Mouse (Mus musculus): Measurements from ENCODE around the gene Dpp4. TPM values are rescaled to one million over a fixed set of nuclear protein-coding genes. Genes with fewer than 3 reads are reported as not detected.

Gene Dpp4
- total RNA-seq, 2 experiments from 2014 or later, result 0.54 to 0.66 TPM

DNA sequence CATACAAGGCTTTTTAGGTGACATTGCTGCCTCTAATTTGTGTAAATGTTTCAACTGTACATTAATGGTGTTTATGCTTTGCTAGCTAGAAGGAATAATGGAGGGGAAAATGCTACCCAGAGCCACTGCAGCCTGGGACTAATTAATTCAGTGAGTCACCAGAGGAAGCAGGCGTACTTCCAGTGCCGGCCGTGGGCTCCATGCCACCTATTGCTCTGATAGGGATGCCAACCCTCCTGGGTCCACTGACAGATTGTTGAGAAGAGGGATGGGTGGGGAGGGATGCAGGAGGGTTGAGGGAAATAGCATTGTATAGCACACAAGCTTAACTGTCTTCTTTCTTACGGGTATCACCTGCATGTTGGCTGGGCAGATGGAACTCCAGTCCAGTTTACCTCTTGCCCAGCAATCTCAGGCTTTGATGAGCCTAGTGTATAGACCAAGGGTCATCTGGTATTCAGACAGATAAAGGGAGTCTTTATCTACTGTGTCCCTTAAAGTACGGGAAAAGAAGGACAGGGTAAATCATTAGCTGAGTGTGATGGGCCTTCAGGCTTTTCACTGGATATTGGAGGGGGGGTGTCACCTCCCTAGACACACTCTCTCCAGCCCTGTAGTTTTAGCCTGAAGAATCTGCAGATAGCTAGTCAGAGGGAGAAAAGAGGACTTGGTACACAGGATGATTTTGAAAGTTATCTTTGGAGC is 43.5 kb downstream of the Dpp4 start:
- TF ChIP-seq CTCF (conservative IDR thresholded peaks at IDR 0.05), result no peak
- DNase-seq (ENCODE audit: low spot score in 2 of 2), result peak in 1 of 2 experiments; percentile 18
- Histone ChIP-seq H3K27ac (no peak overlapping the region), H3K4me3 (no peak overlapping the region)

DNA sequence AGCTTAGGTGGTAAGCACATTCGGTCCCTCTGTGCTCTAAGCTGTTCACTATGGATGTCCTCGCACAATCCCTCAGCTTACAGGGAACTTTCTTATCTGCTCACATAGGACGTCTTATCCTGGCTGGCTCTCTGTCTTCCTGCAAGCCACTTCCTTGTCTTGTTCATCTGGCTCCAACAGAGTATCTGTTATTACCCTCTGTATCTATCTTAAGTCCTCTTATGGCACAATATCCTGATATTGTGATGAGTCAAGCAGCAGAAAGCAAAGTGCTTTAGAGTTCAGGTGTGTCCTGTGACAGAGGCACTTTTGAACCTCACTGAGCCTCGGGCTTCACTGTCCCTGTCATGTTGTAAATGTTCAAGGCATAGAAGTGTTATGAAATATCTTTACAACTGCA is 48.4 kb downstream of the Dpp4 start:
- no peak for DNase-seq (ENCODE audit: low spot score in 2 of 2)
- no peak for TF ChIP-seq CTCF (conservative IDR thresholded peaks at IDR 0.05)
- no peak overlapping the region for H3K4me3 ChIP-seq
- no peak overlapping the region for H3K27ac ChIP-seq

DNA sequence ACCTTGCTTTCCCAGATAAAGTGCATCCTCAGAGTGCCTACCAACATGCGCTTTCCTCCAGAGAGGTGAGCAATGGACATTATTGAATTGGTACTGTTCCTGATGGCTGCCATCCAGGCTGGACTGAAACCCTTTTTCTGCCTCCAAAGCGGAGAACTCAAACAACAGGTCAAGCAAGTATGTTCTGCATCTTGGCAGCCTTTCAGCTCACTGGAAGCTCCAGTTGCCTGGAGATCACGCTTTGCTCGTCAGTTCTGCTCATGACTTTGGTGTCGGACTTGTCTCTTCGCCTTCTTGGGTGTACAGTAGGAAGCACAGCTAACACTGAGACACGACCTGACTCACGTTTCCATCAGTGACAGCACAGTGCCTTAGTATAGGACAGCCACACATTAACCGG is 49.8 kb downstream of the Dpp4 start:
- Histone ChIP-seq H3K4me3 (no peak overlapping the region), H3K27ac (no peak overlapping the region)
- no peak for DNase-seq (ENCODE audit: low spot score in 2 of 2)
- no peak for TF ChIP-seq CTCF (conservative IDR thresholded peaks at IDR 0.05)

DNA sequence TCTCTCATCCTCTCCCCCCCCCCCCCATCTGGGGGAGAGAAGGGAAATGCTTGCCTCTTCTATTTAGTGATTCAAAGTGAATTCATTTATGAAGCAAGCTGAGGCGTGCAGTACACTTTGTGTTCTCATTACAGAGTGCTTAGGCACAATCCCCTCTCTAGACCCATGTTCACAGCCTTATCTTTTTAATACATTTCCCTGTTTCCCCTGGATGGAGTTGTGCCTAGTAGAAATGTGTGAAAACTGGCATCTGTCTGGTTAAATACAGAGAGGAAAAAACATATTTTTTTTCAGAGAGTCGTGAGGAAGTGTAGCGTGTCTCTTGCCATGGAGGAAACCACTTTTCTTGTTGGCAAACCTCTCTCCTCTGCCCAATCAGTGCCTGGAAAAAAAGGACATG is 50.5 kb downstream of the Dpp4 start:
- no peak for TF ChIP-seq CTCF (conservative IDR thresholded peaks at IDR 0.05)
- H3K27ac ChIP-seq, result no peak overlapping the region
- peak in 1 of 2 experiments; percentile 19 for DNase-seq (ENCODE audit: low spot score in 2 of 2)
- no peak overlapping the region for H3K4me3 ChIP-seq

GRCm38 (mm10) chr2:62360872-62361271 is 51.2 kb downstream of the Dpp4 start:
- Histone ChIP-seq H3K4me3 (no peak overlapping the region), H3K27ac (no peak overlapping the region)
- no peak for DNase-seq (ENCODE audit: low spot score in 2 of 2)
- TF ChIP-seq CTCF (conservative IDR thresholded peaks at IDR 0.05), result no peak

DNA sequence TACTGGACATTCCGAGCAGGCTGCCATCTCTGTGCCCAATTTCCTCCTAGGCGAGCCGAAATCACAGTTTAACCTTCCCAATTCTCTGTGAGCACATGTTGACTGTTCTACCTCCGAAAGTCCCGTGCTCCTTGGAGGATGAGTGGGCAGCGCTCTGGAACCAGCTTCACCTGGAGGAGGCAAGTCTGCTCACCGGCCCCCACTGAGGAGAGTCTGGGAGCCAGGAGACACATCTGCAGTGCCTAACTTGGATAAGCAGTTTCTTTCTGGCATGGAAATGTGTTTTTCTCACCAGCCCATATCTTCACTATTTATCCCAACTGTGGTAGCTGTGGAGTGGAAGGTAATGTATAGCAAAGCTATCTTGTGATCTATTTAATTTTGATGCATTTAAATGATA is 54.8 kb downstream of the Dpp4 start:
- TF ChIP-seq CTCF (conservative IDR thresholded peaks at IDR 0.05), result no peak
- Histone ChIP-seq H3K4me3 (no peak overlapping the region), H3K27ac (no peak overlapping the region)
- DNase-seq (ENCODE audit: low spot score in 2 of 2), result no peak

DNA sequence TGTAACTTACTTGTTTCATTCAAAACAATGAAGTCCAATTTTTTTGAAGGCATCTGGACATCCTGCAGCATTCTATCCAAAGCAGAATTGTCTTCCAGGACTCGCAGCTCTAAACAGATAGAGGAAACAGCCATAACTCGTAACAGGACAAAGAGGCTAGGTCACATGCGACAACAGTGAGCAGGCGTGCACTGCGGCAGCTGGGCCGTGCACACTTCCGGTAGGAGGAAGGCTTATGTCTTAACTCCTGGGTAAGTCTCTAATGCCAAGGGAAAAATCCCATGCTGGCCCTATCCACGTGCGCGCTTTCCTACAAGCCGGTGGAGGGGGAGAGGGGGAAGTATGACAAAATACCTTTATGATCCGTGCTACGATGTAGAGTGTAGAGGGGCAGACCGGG is 55.4 kb downstream of the Dpp4 start:
- TF ChIP-seq CTCF (conservative IDR thresholded peaks at IDR 0.05), result no peak
- Histone ChIP-seq H3K27ac (no peak overlapping the region), H3K4me3 (no peak overlapping the region)
- DNase-seq (ENCODE audit: low spot score in 2 of 2), result no peak

DNA sequence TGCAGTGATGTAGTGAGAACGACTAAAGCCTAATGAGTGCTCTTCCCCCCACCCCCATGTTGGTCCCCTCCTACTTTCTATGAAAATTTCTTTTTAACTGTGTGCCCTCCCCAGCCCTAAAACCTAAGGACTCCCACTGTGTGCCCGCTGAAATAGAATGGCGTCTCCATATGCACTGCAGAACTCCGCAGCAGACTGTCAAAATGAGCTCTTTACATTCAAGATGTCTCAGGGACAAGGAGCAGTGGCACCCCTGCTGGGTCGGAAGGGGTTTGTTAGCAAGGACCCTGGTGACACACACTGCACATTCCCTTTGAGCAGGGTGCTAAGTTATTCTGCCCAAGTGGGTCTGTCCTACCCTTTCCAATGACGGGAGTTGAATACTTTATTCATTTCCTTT is 56.3 kb downstream of the Dpp4 start:
- Histone ChIP-seq H3K4me3 (no peak overlapping the region), H3K27ac (no peak overlapping the region)
- DNase-seq (ENCODE audit: low spot score in 2 of 2), result no peak
- TF ChIP-seq CTCF (conservative IDR thresholded peaks at IDR 0.05), result no peak

DNA sequence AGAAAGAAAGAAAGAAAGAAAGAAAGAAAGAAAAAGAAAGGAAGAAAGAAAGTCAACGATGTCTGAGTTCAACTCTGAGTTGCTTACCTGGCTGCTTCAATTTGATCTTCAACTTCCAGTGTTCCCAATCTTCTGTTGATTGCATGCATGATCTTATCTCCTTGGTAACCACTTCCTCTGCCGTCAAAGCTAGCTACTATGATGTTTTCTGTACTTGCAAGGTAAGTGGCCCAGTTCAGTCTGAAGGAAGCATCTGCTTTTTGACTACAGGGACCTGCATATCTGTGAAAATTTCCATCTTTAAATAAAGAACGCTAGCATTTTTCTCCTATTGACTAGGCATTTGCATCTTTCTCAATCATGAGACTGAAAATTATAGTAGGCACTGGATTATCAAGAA is 60.0 kb downstream of the Dpp4 start:
- no peak overlapping the region for H3K4me3 ChIP-seq
- H3K27ac ChIP-seq, result no peak overlapping the region
- DNase-seq (ENCODE audit: low spot score in 2 of 2), result no peak
- TF ChIP-seq CTCF (conservative IDR thresholded peaks at IDR 0.05), result no peak

GRCm38 (mm10) chr2:62347762-62348161 is 64.3 kb downstream of the Dpp4 start:
- no peak overlapping the region for H3K4me3 ChIP-seq
- no peak for TF ChIP-seq CTCF (conservative IDR thresholded peaks at IDR 0.05)
- no peak overlapping the region for H3K27ac ChIP-seq
- no peak for DNase-seq (ENCODE audit: low spot score in 2 of 2)

GRCm38 (mm10) chr2:62346771-62347170 is 65.3 kb downstream of the Dpp4 start:
- H3K27ac ChIP-seq, result no peak overlapping the region
- peak; percentile 73 for TF ChIP-seq CTCF (conservative IDR thresholded peaks at IDR 0.05)
- H3K4me3 ChIP-seq, result no peak overlapping the region
- no peak for DNase-seq (ENCODE audit: low spot score in 2 of 2)

DNA sequence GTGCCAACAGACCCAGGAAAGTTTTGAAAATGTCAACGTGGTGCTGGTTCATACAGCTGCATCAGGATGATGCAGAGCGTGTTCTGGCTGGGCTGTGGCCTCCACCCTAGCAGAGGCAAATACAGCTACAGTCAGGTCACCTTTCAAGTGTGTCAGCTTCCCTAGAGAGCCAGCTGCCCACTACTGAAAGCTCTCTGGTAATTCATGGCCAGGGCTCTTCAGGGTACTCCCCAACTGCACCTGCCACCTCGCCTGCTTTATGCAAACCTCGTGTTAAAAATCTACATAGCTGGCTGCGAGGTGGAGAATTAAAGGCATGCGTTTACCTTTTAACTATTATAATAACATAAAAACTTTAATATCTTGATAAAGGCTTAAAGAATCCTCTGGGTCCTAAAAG is 67.7 kb downstream of the Dpp4 start:
- no peak for DNase-seq (ENCODE audit: low spot score in 2 of 2)
- TF ChIP-seq CTCF (conservative IDR thresholded peaks at IDR 0.05), result no peak
- Histone ChIP-seq H3K4me3 (no peak overlapping the region), H3K27ac (no peak overlapping the region)

DNA sequence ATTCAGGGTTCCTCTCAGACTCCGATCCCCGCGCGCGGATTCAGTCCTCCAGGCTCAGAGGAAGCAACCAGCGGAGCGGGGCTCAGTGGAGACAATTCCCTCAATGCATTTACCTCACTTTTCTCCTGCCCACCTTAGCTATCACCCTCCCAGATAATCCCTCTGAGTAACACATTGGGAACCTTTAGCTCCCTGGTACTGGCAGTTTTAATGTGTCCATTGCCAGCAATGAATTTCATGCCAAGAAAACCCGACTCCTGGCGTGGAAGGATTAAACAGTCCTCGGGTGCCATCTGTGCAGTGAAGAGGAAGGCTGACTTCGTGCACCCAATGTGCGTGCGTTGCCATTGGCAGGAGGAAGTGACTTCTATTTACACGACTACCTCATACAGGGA is 70.3 kb downstream of the Dpp4 start:
- peak overlapping the region; percentile 34; the same call in 1 of the 2 replicates for H3K4me3 ChIP-seq
- peak overlapping the region; percentile 54 for H3K27ac ChIP-seq
- TF ChIP-seq CTCF (conservative IDR thresholded peaks at IDR 0.05), result no peak
- DNase-seq (ENCODE audit: low spot score in 2 of 2), result peak; percentile 34 to 44

GRCm38 (mm10) chr2:62341061-62341733 is 70.8 kb downstream of the Dpp4 start:
- Histone ChIP-seq H3K4me3 (peak overlapping the region; percentile 34; the same call in 1 of the 2 replicates), H3K27ac (peak overlapping the region; percentile 66)
- no peak for TF ChIP-seq CTCF (conservative IDR thresholded peaks at IDR 0.05)
- no peak for DNase-seq (ENCODE audit: low spot score in 2 of 2)
